ENCODE assay signal across 22 mouse cellular contexts in the genomic region with DNA sequence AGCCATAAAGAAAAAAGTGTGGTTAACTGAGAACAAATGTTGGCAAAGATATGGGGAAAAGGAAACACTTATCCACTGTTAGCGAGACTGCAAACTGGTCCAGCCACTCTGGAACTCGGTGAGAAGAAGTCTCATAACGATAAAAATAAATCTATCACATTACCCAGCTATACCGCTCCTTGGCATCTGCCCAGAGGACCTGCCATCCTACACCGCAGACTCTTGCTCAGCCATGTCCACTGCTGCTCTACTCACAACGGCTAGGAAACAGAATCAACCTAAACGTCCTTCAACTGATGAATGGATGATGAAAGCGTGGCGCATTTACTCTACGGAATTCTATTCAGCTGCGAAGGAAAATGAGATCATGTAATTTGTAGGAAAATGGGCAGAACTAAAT. TPM values are rescaled to one million over a fixed set of nuclear protein-coding genes. Genes with fewer than 3 reads are reported as not detected.
"Had no signal": no experiment of that assay in that cellular context is flagged by ENCODE, and none has a peak within 500 bp of the region (broad histone marks: within the 10 kb centered on the region; RNA-seq: fewer than 3 reads in every experiment).

No protein-coding gene starts in this region.

- H3K4me1 ChIP-seq: limb, embryonic 12.5 days; limb, embryonic 15.5 days; stomach, embryonic 15.5 days had no signal

- ATAC-seq: liver, postnatal 0 days; lung, postnatal 0 days; midbrain, embryonic 15.5 days had no signal

- H3K9me3 ChIP-seq: limb, embryonic 12.5 days; limb, embryonic 15.5 days; midbrain, embryonic 12.5 days; midbrain, embryonic 15.5 days; neural tube, embryonic 13.5 days; stomach, embryonic 15.5 days had no signal

- H3K27me3 ChIP-seq: limb, embryonic 12.5 days; limb, embryonic 15.5 days; midbrain, embryonic 12.5 days; midbrain, embryonic 15.5 days; neural tube, embryonic 13.5 days; stomach, embryonic 15.5 days had no signal

- H3K36me3 ChIP-seq: limb, embryonic 12.5 days; limb, embryonic 15.5 days; midbrain, embryonic 15.5 days; neural tube, embryonic 13.5 days; stomach, embryonic 15.5 days had no signal

- H3K4me2 ChIP-seq: limb, embryonic 12.5 days; limb, embryonic 15.5 days; liver, embryonic 11.5 days; lung, embryonic 14.5 days; midbrain, embryonic 12.5 days; midbrain, embryonic 15.5 days; neural tube, embryonic 13.5 days; stomach, embryonic 15.5 days had no signal

- H3K4me3 ChIP-seq: limb, embryonic 12.5 days; limb, embryonic 15.5 days; midbrain, embryonic 12.5 days; midbrain, embryonic 15.5 days; myocyte; neural tube, embryonic 13.5 days; stomach, embryonic 15.5 days had no signal

- H3K27ac ChIP-seq: limb, embryonic 12.5 days; limb, embryonic 15.5 days; liver, embryonic 14.5 days; macrophage; midbrain, embryonic 12.5 days; midbrain, embryonic 15.5 days; neural tube, embryonic 13.5 days; stomach, embryonic 15.5 days had no signal

- DNase-seq: kidney, postnatal 14 days; kidney, postnatal 4 days; left cerebral cortex, postnatal 4 days; liver, postnatal 0 days; lung, embryonic 14.5 days; right cerebral cortex, postnatal 14 days; right cerebral cortex, postnatal 4 days; spleen, adult 18-20 months; thymus, postnatal 25 days had no signal

- H3K9ac ChIP-seq: limb, embryonic 12.5 days; limb, embryonic 15.5 days; liver, embryonic 14.5 days; liver, postnatal 0 days; lung, embryonic 14.5 days; midbrain, embryonic 12.5 days; midbrain, embryonic 15.5 days; neural tube, embryonic 13.5 days; stomach, embryonic 15.5 days had no signal

RNA-seq across cellular contexts. Expression of a gene that starts 25.9 kb away (rescaled TPM):
- total RNA-seq: megakaryocyte, adult 5-6 weeks; monocyte, adult 5-6 weeks had no signal
- polyA plus RNA-seq: macrophage had no signal

RNA-seq across cellular contexts. Expression of a gene that starts 26.0 kb away (rescaled TPM):
- total RNA-seq: megakaryocyte, adult 5-6 weeks; monocyte, adult 5-6 weeks had no signal
- polyA plus RNA-seq: liver, embryonic 11.5 days; liver, embryonic 14.5 days; liver, postnatal 0 days; lung, embryonic 14.5 days; macrophage had no signal
